Mouse (Mus musculus): ENCODE results near the gene Rab3il1.

The Rab3il1 gene

GRCm38 (mm10) chr19:10037534-10037933 lies 36.1 kb downstream of the Rab3il1 start:
- H3K36me3 ChIP-seq (ENCODE audit: control insufficient read depth, insufficient read depth, low read length, poor library complexity, severe bottlenecking), result no peaks in the 10 kb centered on the region
- DNase-seq (ENCODE audit: low read depth, low spot score), result no peak
- H3K27me3 ChIP-seq (ENCODE audit: control insufficient read depth, insufficient read depth, low read length, poor library complexity, severe bottlenecking), result no peaks in the 10 kb centered on the region

- H3K27me3 ChIP-seq (ENCODE audit: control insufficient read depth, insufficient read depth, low read length, poor library complexity, severe bottlenecking), result no peaks in the 10 kb centered on the region
- DNase-seq (ENCODE audit: low read depth, low spot score), result no peak
- H3K36me3 ChIP-seq (ENCODE audit: control insufficient read depth, insufficient read depth, low read length, poor library complexity, severe bottlenecking), result no peaks in the 10 kb centered on the region
Measured at GRCm38 (mm10) chr19:10038364-10038763, 36.9 kb downstream of the Rab3il1 start.

GRCm38 (mm10) chr19:10038910-10039309 lies 37.4 kb downstream of the Rab3il1 start:
- DNase-seq (ENCODE audit: low read depth, low spot score), result no peak
- Histone ChIP-seq H3K36me3 (ENCODE audit: control insufficient read depth, insufficient read depth, low read length, poor library complexity, severe bottlenecking) (no peaks in the 10 kb centered on the region), H3K27me3 (ENCODE audit: control insufficient read depth, insufficient read depth, low read length, poor library complexity, severe bottlenecking) (no peaks in the 10 kb centered on the region)

GRCm38 (mm10) chr19:10039615-10040014 lies 38.1 kb downstream of the Rab3il1 start:
- H3K27me3 ChIP-seq (ENCODE audit: control insufficient read depth, insufficient read depth, low read length, poor library complexity, severe bottlenecking), result no peaks in the 10 kb centered on the region
- no peaks in the 10 kb centered on the region for H3K36me3 ChIP-seq (ENCODE audit: control insufficient read depth, insufficient read depth, low read length, poor library complexity, severe bottlenecking)
- DNase-seq (ENCODE audit: low read depth, low spot score), result no peak

GRCm38 (mm10) chr19:10040866-10041387 lies 39.5 kb downstream of the Rab3il1 start:
- no peaks in the 10 kb centered on the region for H3K27me3 ChIP-seq (ENCODE audit: control insufficient read depth, insufficient read depth, low read length, poor library complexity, severe bottlenecking)
- no peaks in the 10 kb centered on the region for H3K36me3 ChIP-seq (ENCODE audit: control insufficient read depth, insufficient read depth, low read length, poor library complexity, severe bottlenecking)
- DNase-seq (ENCODE audit: low read depth, low spot score), result no peak

GRCm38 (mm10) chr19:10041388-10042148 lies 40.1 kb downstream of the Rab3il1 start, which contains the start of gene Fads3:
Gene Fads3, plus strand, starts transcription at chr19:10041569.
- DNase-seq (ENCODE audit: low read depth, low spot score), result peak; percentile 45
- Histone ChIP-seq H3K36me3 (ENCODE audit: control insufficient read depth, insufficient read depth, low read length, poor library complexity, severe bottlenecking) (no peaks in the 10 kb centered on the region), H3K27me3 (ENCODE audit: control insufficient read depth, insufficient read depth, low read length, poor library complexity, severe bottlenecking) (no peaks in the 10 kb centered on the region)

GRCm38 (mm10) chr19:10042232-10042631 lies 40.8 kb downstream of the Rab3il1 start:
- no peaks in the 10 kb centered on the region for H3K27me3 ChIP-seq (ENCODE audit: control insufficient read depth, insufficient read depth, low read length, poor library complexity, severe bottlenecking)
- DNase-seq (ENCODE audit: low read depth, low spot score), result no peak

GRCm38 (mm10) chr19:10042816-10043215 lies 41.3 kb downstream of the Rab3il1 start:
- DNase-seq (ENCODE audit: low read depth, low spot score), result no peak
- H3K36me3 ChIP-seq (ENCODE audit: control insufficient read depth, insufficient read depth, low read length, poor library complexity, severe bottlenecking), result no peaks in the 10 kb centered on the region
- H3K27me3 ChIP-seq (ENCODE audit: control insufficient read depth, insufficient read depth, low read length, poor library complexity, severe bottlenecking), result no peaks in the 10 kb centered on the region

More at GRCm38 (mm10) chr19:10042232-10042631, 40.8 kb downstream of the Rab3il1 start:
- H3K36me3 ChIP-seq (ENCODE audit: control insufficient read depth, insufficient read depth, low read length, poor library complexity, severe bottlenecking), result no peaks in the 10 kb centered on the region

GRCm38 (mm10) chr19:10043643-10044042 lies 42.2 kb downstream of the Rab3il1 start:
- Histone ChIP-seq H3K36me3 (ENCODE audit: control insufficient read depth, insufficient read depth, low read length, poor library complexity, severe bottlenecking) (no peaks in the 10 kb centered on the region), H3K27me3 (ENCODE audit: control insufficient read depth, insufficient read depth, low read length, poor library complexity, severe bottlenecking) (no peaks in the 10 kb centered on the region)
- DNase-seq (ENCODE audit: low read depth, low spot score), result no peak

- DNase-seq (ENCODE audit: low read depth, low spot score), result no peak
- Histone ChIP-seq H3K27me3 (ENCODE audit: control insufficient read depth, insufficient read depth, low read length, poor library complexity, severe bottlenecking) (no peaks in the 10 kb centered on the region), H3K36me3 (ENCODE audit: control insufficient read depth, insufficient read depth, low read length, poor library complexity, severe bottlenecking) (no peaks in the 10 kb centered on the region)
Measured at GRCm38 (mm10) chr19:10045707-10046106, 44.2 kb downstream of the Rab3il1 start.

- Histone ChIP-seq H3K36me3 (ENCODE audit: control insufficient read depth, insufficient read depth, low read length, poor library complexity, severe bottlenecking) (no peaks in the 10 kb centered on the region), H3K27me3 (ENCODE audit: control insufficient read depth, insufficient read depth, low read length, poor library complexity, severe bottlenecking) (no peaks in the 10 kb centered on the region)
- DNase-seq (ENCODE audit: low read depth, low spot score), result no peak
Measured at GRCm38 (mm10) chr19:10046346-10046745, 44.9 kb downstream of the Rab3il1 start.

- no peaks in the 10 kb centered on the region for H3K27me3 ChIP-seq (ENCODE audit: control insufficient read depth, insufficient read depth, low read length, poor library complexity, severe bottlenecking)
- no peaks in the 10 kb centered on the region for H3K36me3 ChIP-seq (ENCODE audit: control insufficient read depth, insufficient read depth, low read length, poor library complexity, severe bottlenecking)
- DNase-seq (ENCODE audit: low read depth, low spot score), result peak; percentile 73
Measured at GRCm38 (mm10) chr19:10046983-10047382, 45.5 kb downstream of the Rab3il1 start.

GRCm38 (mm10) chr19:10049533-10049932 lies 48.1 kb downstream of the Rab3il1 start:
- H3K27me3 ChIP-seq (ENCODE audit: control insufficient read depth, insufficient read depth, low read length, poor library complexity, severe bottlenecking), result no peaks in the 10 kb centered on the region
- no peak for DNase-seq (ENCODE audit: low read depth, low spot score)
- no peaks in the 10 kb centered on the region for H3K36me3 ChIP-seq (ENCODE audit: control insufficient read depth, insufficient read depth, low read length, poor library complexity, severe bottlenecking)

- no peak for DNase-seq (ENCODE audit: low read depth, low spot score)
- Histone ChIP-seq H3K27me3 (ENCODE audit: control insufficient read depth, insufficient read depth, low read length, poor library complexity, severe bottlenecking) (no peaks in the 10 kb centered on the region), H3K36me3 (ENCODE audit: control insufficient read depth, insufficient read depth, low read length, poor library complexity, severe bottlenecking) (no peaks in the 10 kb centered on the region)
Measured at GRCm38 (mm10) chr19:10050438-10050837, 49.0 kb downstream of the Rab3il1 start.

- no peaks in the 10 kb centered on the region for H3K36me3 ChIP-seq (ENCODE audit: control insufficient read depth, insufficient read depth, low read length, poor library complexity, severe bottlenecking)
- no peak for DNase-seq (ENCODE audit: low read depth, low spot score)
Measured at GRCm38 (mm10) chr19:10052698-10053097, 51.2 kb downstream of the Rab3il1 start.

More at GRCm38 (mm10) chr19:10052698-10053097, 51.2 kb downstream of the Rab3il1 start:
- no peaks in the 10 kb centered on the region for H3K27me3 ChIP-seq (ENCODE audit: control insufficient read depth, insufficient read depth, low read length, poor library complexity, severe bottlenecking)
